Mouse (Mus musculus): ENCODE results near the gene Abca5. TPM values are rescaled to one million over a fixed set of nuclear protein-coding genes. Genes with fewer than 3 reads are reported as not detected.

Gene Abca5
- polyA plus RNA-seq, 1 experiment from 2014 or later: 3.8 TPM

DNA sequence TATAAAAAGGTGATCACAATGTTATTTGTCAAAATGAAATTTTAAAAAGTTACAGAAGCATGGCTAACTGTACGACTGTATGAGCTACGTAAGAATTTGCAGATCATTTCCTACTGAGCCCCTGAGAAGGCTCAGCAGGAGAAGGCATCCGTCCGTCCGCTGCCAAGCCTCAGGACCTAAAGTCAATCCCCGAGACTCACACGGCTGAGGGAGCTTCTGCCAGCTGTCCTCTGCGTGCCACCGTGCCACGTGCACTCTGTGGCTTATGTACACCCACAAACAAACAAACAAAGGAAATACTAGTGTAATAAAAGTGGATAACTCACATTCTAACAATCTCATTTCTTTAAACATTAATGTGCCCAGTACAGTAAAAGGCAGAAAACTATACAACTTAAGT is 52.7 kb downstream of the Abca5 start:
- Histone ChIP-seq H3K9me3 (ENCODE audit: control insufficient read depth, low read length) (no peaks in the 10 kb centered on the region), H3K27me3 (ENCODE audit: control insufficient read depth, insufficient read depth, low read length) (no peaks in the 10 kb centered on the region), H3K4me2 (ENCODE audit: low read depth, low read length, severe bottlenecking) (no peak overlapping the region), H3K4me3 (ENCODE audit: low read depth, low read length) (no peak overlapping the region), H3K36me3 (ENCODE audit: control insufficient read depth, insufficient read depth, low read length) (no peaks in the 10 kb centered on the region), H3K27ac (ENCODE audit: low read depth, low read length) (no peak overlapping the region), H3K4me1 (replicated peaks; ENCODE audit: control insufficient read depth, insufficient read depth, low read length) (no peaks in the 10 kb centered on the region), H3K9ac (ENCODE audit: low read length) (no peak overlapping the region)
- ATAC-seq (replicated peaks; ENCODE audit: low FRiP score) (no peak), DNase-seq (ENCODE audit: low spot score) (no peak)
- WGBS: 80% methylated on average over 10 of the region's 10 CpGs

DNA sequence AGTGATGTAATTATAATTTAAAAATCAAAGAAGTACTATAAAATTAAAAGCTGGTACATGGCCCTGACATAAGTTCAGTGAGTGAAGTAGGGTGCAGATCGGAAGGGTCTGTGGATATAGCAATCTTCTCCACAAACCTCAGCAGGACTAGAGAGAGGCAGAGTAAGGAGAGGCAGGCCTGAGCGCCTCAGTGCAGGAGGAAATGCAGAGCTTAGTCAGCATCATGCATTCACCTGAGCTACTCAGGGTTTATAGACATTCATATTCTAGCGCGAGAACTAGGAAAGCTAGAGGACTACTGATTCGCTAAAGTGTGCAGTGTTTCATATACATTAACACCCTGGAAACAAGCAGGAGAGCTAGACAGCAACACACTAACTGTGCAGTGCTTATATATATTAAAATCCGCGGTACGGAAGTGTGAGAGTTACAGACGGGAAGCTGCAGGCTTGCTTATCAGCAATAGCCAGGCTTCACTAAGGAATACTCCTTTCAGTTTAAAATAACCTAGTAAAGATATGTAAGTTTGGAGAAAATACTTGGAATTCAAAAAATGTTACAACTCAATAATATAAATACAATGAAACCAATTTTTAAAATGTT is 53.2 kb downstream of the Abca5 start:
- no peak for ATAC-seq (replicated peaks; ENCODE audit: low FRiP score)
- 89% methylated on average over 9 of the region's 9 CpGs for WGBS

DNA sequence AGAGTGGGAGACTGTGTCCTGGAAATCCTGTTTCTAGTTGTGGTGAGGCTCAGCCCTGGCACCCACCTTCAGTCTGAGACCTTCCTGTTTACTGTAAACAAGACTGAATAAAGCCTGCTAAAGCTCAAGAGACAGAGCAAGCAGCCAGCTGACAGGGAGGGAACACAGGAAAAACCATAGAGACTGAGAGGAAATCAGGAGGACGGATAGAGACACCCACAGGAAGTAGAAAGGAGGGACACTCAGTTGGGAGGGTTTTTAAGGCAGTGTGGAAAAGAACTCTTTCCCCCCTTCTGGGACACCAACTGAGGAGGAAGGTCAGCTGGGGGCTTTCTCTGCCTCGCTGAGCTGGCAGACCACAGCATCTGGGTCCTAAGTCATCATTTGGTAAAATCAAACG is 62.7 kb downstream of the Abca5 start:
- Histone ChIP-seq H3K27ac (ENCODE audit: low read depth, low read length) (no peak overlapping the region), H3K4me3 (ENCODE audit: low read depth, low read length) (no peak overlapping the region), H3K9ac (ENCODE audit: low read length) (no peak overlapping the region), H3K36me3 (ENCODE audit: control insufficient read depth, insufficient read depth, low read length) (no peaks in the 10 kb centered on the region), H3K4me1 (replicated peaks; ENCODE audit: control insufficient read depth, insufficient read depth, low read length) (no peaks in the 10 kb centered on the region), H3K27me3 (ENCODE audit: control insufficient read depth, insufficient read depth, low read length) (no peaks in the 10 kb centered on the region), H3K4me2 (ENCODE audit: low read depth, low read length, severe bottlenecking) (no peak overlapping the region), H3K9me3 (ENCODE audit: control insufficient read depth, low read length) (no peaks in the 10 kb centered on the region)
- DNase-seq (ENCODE audit: low spot score) (no peak), ATAC-seq (replicated peaks; ENCODE audit: low FRiP score) (no peak)
- 78% methylated on average over 3 of the region's 3 CpGs for WGBS

More for the DNA sequence above, 53.2 kb downstream of the Abca5 start:
- Histone ChIP-seq H3K9me3 (ENCODE audit: control insufficient read depth, low read length) (no peaks in the 10 kb centered on the region), H3K27me3 (ENCODE audit: control insufficient read depth, insufficient read depth, low read length) (no peaks in the 10 kb centered on the region), H3K9ac (ENCODE audit: low read length) (no peak overlapping the region), H3K4me3 (ENCODE audit: low read depth, low read length) (no peak overlapping the region), H3K27ac (ENCODE audit: low read depth, low read length) (no peak overlapping the region), H3K36me3 (ENCODE audit: control insufficient read depth, insufficient read depth, low read length) (no peaks in the 10 kb centered on the region), H3K4me1 (replicated peaks; ENCODE audit: control insufficient read depth, insufficient read depth, low read length) (no peaks in the 10 kb centered on the region), H3K4me2 (ENCODE audit: low read depth, low read length, severe bottlenecking) (no peak overlapping the region)
- DNase-seq (ENCODE audit: low spot score): no peak

DNA sequence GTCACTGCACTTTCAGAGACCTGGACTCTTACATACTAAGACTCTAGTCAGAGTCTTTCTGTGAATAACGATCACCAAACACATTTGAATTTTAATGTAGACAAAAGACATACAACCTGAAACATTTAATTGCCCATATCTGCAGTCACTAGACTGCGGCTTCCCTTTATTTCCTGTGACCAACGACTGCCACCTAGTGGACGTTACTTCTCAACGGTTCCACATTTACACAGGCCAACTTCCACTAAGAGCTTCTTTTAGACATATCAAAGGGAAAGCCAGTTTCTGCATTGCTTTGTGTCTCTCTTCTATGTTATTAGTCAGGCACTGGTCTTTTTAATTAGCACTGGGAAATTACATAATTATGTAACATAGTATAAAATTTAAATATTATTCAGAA is 65.8 kb downstream of the Abca5 start:
- Histone ChIP-seq H3K27me3 (ENCODE audit: control insufficient read depth, insufficient read depth, low read length) (no peaks in the 10 kb centered on the region), H3K27ac (ENCODE audit: low read depth, low read length) (no peak overlapping the region), H3K4me3 (ENCODE audit: low read depth, low read length) (no peak overlapping the region), H3K9ac (ENCODE audit: low read length) (no peak overlapping the region), H3K36me3 (ENCODE audit: control insufficient read depth, insufficient read depth, low read length) (no peaks in the 10 kb centered on the region), H3K4me1 (replicated peaks; ENCODE audit: control insufficient read depth, insufficient read depth, low read length) (no peaks in the 10 kb centered on the region), H3K4me2 (ENCODE audit: low read depth, low read length, severe bottlenecking) (no peak overlapping the region), H3K9me3 (ENCODE audit: control insufficient read depth, low read length) (no peaks in the 10 kb centered on the region)
- ATAC-seq (replicated peaks; ENCODE audit: low FRiP score) (peak; percentile 70; the same call in 1 of the 2 replicates), DNase-seq (ENCODE audit: low spot score) (peak; percentile 70)
- WGBS: 5% methylated on average over 5 of the region's 5 CpGs

DNA sequence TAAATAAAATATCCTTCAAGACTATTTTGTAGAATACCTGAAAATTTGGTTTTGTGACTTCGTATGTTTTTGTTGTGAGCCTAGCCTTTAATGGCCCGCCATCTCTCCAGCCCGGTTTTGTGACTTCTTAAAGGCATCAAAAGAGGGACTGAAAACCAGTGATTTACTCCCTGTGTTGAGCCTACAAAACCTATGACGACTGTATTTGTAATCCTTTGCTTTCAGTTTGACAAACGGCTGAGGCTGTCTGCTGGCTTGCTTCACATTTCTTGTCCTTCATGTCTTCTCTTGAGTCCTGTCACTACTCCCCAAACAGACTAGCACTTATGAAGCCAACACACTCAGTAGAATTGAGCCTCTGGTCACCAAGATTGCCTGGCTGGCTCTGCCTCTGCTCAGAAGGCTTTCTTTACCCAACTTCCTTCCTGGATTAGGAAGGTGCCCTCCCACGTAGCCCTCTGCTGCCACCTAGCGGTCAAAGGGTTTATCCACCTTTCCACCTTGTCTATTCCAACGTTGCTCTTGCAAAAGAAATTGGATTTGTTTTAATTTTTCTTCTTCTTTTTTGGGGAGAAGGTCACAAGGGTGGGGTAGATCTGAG is 69.2 kb downstream of the Abca5 start:
- ATAC-seq (replicated peaks; ENCODE audit: low FRiP score): peak; percentile 83
- Histone ChIP-seq H3K27me3 (ENCODE audit: control insufficient read depth, insufficient read depth, low read length) (no peaks in the 10 kb centered on the region), H3K27ac (ENCODE audit: low read depth, low read length) (no peak overlapping the region)

DNA sequence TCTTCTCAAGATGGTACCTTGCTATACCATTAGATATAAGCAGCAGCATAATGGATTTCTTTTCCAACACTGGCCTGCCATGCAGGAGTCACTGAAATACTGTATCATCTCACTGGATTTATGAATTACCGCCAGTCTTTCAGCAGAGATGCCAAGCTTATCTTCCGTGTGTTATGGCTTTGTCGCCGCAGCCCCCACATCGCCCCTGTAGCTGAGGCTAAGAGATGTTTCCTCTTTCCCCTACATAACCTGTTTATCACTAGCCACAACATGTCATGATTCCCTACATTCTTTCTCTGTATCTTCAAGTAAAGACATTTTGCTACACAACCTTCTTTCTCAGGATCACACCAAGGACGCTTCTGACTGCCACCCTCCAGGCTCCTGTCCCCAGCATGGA is 70.3 kb downstream of the Abca5 start:
- Histone ChIP-seq H3K4me3 (ENCODE audit: low read depth, low read length) (no peak overlapping the region), H3K36me3 (ENCODE audit: control insufficient read depth, insufficient read depth, low read length) (no peaks in the 10 kb centered on the region), H3K27me3 (ENCODE audit: control insufficient read depth, insufficient read depth, low read length) (no peaks in the 10 kb centered on the region), H3K4me2 (ENCODE audit: low read depth, low read length, severe bottlenecking) (no peak overlapping the region), H3K9ac (ENCODE audit: low read length) (no peak overlapping the region), H3K27ac (ENCODE audit: low read depth, low read length) (no peak overlapping the region), H3K4me1 (replicated peaks; ENCODE audit: control insufficient read depth, insufficient read depth, low read length) (no peaks in the 10 kb centered on the region), H3K9me3 (ENCODE audit: control insufficient read depth, low read length) (no peaks in the 10 kb centered on the region)
- ATAC-seq (replicated peaks; ENCODE audit: low FRiP score): no peak
- DNase-seq (ENCODE audit: low spot score): no peak
- 96% methylated on average over 6 of the region's 6 CpGs for WGBS

More for the DNA sequence above, 69.2 kb downstream of the Abca5 start:
- WGBS: 47% methylated on average over 8 of the region's 8 CpGs
- Histone ChIP-seq H3K9ac (ENCODE audit: low read length) (no peak overlapping the region), H3K4me1 (replicated peaks; ENCODE audit: control insufficient read depth, insufficient read depth, low read length) (no peaks in the 10 kb centered on the region), H3K4me2 (ENCODE audit: low read depth, low read length, severe bottlenecking) (no peak overlapping the region), H3K9me3 (ENCODE audit: control insufficient read depth, low read length) (no peaks in the 10 kb centered on the region), H3K36me3 (ENCODE audit: control insufficient read depth, insufficient read depth, low read length) (no peaks in the 10 kb centered on the region), H3K4me3 (ENCODE audit: low read depth, low read length) (no peak overlapping the region)
- peak; percentile 93 for DNase-seq (ENCODE audit: low spot score)

DNA sequence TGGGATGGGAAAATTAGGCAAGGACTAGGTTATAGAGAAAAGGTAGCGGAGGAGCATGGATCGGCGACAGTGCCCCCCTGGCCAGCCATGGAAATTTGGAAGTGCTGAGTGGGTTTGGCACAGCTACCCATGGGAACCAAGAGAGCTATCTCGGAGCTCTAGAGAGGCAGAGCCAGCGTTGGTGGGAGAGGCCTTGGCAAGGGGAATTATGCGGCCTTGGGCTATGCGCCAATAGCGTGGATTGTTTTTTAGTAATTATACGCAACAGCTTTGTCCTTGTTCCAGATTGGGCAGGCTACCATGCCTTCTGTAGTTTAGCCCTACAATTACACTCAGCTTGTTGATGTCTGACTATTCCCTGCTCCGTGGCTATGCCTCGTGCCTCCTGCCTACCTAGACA is 70.8 kb downstream of the Abca5 start:
- WGBS: 90% methylated on average over 11 of the region's 11 CpGs
- Histone ChIP-seq H3K9me3 (ENCODE audit: control insufficient read depth, low read length) (no peaks in the 10 kb centered on the region), H3K36me3 (ENCODE audit: control insufficient read depth, insufficient read depth, low read length) (no peaks in the 10 kb centered on the region), H3K27ac (ENCODE audit: low read depth, low read length) (no peak overlapping the region), H3K27me3 (ENCODE audit: control insufficient read depth, insufficient read depth, low read length) (no peaks in the 10 kb centered on the region), H3K4me3 (ENCODE audit: low read depth, low read length) (no peak overlapping the region), H3K4me2 (ENCODE audit: low read depth, low read length, severe bottlenecking) (no peak overlapping the region), H3K9ac (ENCODE audit: low read length) (no peak overlapping the region), H3K4me1 (replicated peaks; ENCODE audit: control insufficient read depth, insufficient read depth, low read length) (no peaks in the 10 kb centered on the region)
- DNase-seq (ENCODE audit: low spot score) (no peak), ATAC-seq (replicated peaks; ENCODE audit: low FRiP score) (no peak)

DNA sequence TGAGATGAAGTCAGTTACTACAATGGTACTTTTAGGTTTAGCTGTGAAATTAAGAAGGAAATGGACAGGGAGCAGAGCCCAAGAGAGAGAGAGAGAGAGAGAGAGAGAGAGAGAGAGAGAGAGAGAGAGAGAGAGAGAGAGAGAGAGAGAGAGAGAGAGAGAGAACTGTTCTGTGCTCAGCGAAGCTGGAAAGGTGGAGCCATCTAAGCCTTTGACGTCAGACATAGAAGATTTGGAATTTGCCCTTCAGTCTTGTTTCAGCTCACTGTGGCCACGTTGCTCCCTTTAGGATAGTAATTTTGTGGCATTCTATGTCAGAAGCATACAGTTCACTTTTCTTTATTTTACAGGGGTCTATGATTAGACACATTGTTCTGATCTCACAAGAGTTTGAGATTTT is 75.6 kb downstream of the Abca5 start:
- Histone ChIP-seq H3K4me2 (ENCODE audit: low read depth, low read length, severe bottlenecking) (no peak overlapping the region), H3K4me3 (ENCODE audit: low read depth, low read length) (no peak overlapping the region), H3K9me3 (ENCODE audit: control insufficient read depth, low read length) (no peaks in the 10 kb centered on the region), H3K27ac (ENCODE audit: low read depth, low read length) (no peak overlapping the region), H3K4me1 (replicated peaks; ENCODE audit: control insufficient read depth, insufficient read depth, low read length) (no peaks in the 10 kb centered on the region), H3K36me3 (ENCODE audit: control insufficient read depth, insufficient read depth, low read length) (no peaks in the 10 kb centered on the region), H3K9ac (ENCODE audit: low read length) (no peak overlapping the region), H3K27me3 (ENCODE audit: control insufficient read depth, insufficient read depth, low read length) (no peaks in the 10 kb centered on the region)
- DNase-seq (ENCODE audit: low spot score) (no peak), ATAC-seq (replicated peaks; ENCODE audit: low FRiP score) (no peak)
- WGBS: 78% methylated on average over 3 of the region's 3 CpGs

DNA sequence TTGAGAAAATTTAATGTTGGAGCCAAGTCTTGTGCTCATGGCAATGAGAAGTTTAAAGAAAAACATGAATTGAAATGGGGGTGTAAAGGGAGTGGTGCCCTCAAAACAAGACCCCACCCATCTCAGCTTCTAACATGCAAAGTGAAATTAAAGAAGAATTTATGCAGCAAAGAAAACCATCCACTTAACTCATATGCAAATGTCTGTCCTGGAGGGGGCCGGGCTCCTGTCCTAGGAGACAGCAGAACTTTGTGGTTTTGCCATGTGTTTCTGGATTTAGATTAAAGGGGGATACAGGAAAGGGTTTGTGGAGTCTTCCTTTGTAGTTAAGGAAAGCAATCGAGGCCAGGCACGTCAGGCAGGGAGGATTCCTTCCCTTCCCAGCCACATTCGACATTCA is 79.6 kb downstream of the Abca5 start:
- Histone ChIP-seq H3K4me1 (replicated peaks; ENCODE audit: control insufficient read depth, insufficient read depth, low read length) (no peaks in the 10 kb centered on the region), H3K4me3 (ENCODE audit: low read depth, low read length) (no peak overlapping the region), H3K9ac (ENCODE audit: low read length) (no peak overlapping the region), H3K9me3 (ENCODE audit: control insufficient read depth, low read length) (no peaks in the 10 kb centered on the region), H3K27me3 (ENCODE audit: control insufficient read depth, insufficient read depth, low read length) (no peaks in the 10 kb centered on the region), H3K4me2 (ENCODE audit: low read depth, low read length, severe bottlenecking) (no peak overlapping the region), H3K36me3 (ENCODE audit: control insufficient read depth, insufficient read depth, low read length) (no peaks in the 10 kb centered on the region), H3K27ac (ENCODE audit: low read depth, low read length) (no peak overlapping the region)
- DNase-seq (ENCODE audit: low spot score) (no peak), ATAC-seq (replicated peaks; ENCODE audit: low FRiP score) (no peak)
- WGBS: 70% methylated on average over 4 of the region's 4 CpGs
